Mouse (Mus musculus) retina, adult 2 months (tissue): ENCODE results near the gene Iqcn.
A peak's percentile ranks its signal among the peaks of the same experiment; 100 is the strongest.

Experiments used
- DNase-seq: peaks from one replicate; pipeline ENCODE4 v3.0.0-alpha.2; 2012; ENCODE audit warnings: low read depth, low spot score

Gene Iqcn

DNA sequence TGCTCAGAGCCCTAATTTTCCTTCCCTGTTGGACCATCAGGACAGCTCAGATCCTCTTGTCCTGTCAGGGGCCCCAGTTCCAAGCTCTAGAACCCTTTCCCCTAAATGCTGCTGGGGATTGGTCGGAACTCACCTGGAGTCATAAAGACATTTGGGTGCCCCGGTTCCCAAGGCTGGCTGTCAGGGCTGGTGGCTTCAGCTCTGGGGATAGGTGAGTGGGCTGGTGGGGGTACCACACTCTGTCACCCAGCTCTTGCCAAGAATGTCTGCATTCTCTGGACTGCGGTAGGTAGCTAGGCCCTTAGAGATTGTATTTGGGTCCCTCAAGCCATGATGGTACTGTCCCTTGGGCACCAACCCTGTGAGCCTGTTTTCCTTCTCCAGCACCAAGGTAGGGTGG is at the start of gene Iqcn:
Iqcn (plus strand) TSS at position 171 of the 400 bp plus-strand sequence.
- DNase-seq, result no peak

DNA sequence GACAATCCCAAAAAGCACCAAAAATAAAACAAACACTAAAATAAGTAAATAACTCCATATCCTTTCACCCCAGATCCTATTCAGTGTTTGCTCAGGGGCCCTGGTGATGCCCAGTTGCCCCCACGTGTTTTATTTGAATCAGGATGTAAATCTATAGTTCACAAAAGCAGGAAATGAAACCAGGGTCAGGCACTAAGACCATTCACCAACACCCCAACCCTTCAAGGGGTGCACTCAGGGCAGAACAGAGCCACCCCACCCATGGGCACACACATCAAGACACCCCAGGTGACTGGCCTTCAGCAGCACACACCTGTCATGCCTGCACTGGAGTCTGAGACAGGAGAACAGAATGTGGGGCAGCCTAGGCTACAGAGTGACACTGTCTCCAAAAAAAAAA is 49.1 kb upstream of the Iqcn start:
- no peak for DNase-seq

DNA sequence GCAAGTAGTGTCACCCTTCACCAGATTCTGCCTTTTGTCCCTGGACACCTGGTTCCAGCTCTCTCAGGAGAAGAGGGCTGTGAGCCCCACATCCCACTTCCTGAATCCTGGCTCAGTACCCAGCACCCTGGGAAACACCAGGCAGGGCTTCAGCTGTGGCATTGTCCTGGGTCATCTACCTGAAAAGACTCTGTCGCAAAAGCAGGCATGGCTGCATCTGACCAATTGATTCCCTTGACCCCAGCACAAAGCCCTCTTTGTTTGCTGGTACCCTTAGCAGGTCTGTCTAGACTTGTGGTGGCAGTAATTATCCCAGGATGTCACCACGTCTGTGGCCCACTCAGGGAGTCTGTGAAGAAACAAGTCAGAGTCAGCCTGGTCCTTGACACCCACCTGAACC is 47.8 kb upstream of the Iqcn start:
- DNase-seq, result no peak

DNA sequence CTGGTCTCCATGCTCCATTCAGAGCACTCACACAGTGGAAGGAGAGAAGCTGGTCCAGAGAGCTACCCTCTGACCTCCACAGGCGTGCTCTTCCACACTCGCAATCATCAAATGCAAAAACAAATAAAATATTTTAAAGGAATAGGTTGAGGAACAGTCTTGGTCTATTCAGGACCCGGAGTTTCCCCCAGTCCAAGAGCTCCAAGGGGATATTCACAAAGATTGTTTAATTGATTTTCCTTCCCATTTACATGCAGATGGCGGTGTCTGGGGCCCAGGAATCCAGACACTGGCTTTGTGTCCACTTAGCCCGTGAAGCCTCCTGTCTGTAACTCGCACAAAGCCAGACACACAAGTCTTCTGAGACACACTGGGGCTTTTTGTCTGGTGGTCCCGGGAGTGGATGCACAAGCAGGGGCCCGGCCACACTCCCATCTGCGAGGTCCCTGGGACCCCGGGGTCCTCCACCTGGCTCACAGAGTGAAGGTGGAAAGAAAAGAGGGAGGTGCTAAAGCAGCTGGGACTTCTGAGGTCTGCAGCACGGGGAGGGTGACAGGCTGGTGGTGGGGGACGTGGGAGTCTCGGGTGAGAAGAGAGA is 47.0 kb upstream of the Iqcn start:
- no peak for DNase-seq

DNA sequence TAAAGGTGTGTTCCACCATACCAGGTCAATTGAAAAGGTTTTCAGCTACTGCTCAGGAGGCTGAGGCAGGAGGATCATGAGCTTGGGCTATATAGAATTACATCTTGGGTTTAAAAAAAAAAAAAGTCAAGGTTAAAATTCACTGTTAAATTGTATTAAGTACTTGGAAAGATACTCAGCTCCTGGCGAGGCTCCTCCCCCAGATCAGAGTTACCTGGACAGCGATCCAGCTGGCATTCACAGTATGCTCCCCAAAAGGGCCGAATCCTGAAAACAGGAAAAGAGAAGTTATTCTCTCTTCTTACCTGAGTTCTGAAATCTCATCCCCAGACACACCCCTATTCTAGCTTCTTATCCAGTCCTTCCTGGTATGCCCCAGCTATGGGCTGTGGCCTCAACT is 46.0 kb upstream of the Iqcn start:
- DNase-seq, result no peak

DNA sequence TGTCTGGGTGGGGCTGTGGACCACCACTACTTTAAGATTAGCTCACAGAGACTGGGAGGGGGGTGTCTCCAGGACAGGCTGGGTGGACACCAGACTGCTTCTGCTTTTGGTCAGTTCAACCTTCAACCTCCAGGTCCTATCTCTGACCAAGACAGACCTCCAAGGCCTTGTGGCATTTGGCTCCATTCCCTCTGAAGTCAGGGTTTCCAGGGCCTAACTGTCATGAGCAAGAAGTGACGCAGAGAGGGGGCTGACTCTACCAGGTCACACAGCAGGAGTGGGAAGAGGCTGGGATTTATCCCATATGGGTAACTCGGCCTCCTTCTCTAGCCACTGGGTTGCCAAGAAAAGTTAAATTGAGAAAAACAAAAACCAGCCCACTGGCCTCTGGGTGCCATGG is 45.5 kb upstream of the Iqcn start:
- DNase-seq, result no peak

DNA sequence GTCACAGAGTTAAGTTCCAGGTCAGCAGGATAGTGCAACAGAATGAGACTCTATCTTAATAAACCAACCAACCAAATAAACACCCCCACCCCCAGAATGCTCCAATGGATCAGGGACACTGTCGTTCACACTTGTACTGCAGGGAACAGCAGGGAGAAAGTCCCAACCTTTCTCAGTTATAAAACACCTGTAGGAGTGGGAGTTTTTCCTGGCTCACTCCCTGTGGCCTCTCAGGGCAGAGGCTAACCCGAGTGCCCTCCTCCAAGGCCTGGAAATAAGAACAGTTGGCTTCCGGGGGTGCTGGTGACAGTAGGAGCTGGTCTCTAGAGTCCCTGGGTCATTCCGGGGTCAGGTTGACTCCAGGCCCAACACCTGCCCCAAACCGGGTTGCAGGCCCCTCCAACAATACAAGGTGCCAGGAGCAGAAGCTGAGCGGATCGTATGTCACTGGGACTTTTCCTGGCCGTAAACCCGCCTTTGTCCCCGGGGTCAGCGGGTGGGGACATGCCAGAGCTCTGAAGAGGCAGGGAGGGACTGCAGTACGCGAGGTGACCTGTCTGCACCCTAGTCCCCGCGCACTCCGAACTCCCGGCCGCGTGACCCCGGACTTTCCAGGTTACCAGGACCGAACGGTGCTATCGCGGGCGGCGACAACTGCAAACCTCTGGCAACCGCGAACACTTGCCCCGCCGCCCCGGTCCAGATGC is 44.2 kb upstream of the Iqcn start:
- DNase-seq, result no peak

DNA sequence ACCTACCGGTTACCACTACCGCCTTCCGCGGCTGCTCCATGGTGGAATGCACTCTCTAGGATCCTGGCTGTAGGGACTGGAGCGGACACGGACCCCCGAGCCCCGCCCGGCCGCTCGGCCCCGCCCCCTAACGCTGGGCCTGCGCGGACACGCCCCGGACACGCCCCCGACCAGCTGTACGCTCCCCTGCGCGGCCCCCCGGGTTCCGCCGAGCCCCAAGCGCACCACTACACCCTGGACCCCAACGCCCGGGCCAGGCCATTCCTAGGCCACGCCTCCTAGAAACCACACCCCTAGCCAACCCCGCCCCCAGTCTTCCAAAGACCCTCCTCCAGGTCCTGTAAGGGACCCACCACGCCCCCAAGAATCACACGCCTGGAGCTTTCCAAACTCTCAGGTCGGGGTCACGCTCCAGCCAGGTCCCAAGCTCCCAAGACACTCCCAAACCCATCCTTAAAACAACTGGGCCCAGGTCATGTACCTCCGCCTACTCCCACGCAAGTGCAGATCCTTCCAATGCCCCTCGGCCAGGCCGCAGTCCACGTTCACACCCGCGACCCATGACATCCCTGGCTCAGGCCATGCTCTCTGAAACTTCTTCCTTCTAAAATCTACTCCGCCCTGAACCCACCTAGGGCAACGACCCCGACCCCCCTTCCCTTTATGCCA is 43.5 kb upstream of the Iqcn start:
- DNase-seq, result peak; percentile 62

DNA sequence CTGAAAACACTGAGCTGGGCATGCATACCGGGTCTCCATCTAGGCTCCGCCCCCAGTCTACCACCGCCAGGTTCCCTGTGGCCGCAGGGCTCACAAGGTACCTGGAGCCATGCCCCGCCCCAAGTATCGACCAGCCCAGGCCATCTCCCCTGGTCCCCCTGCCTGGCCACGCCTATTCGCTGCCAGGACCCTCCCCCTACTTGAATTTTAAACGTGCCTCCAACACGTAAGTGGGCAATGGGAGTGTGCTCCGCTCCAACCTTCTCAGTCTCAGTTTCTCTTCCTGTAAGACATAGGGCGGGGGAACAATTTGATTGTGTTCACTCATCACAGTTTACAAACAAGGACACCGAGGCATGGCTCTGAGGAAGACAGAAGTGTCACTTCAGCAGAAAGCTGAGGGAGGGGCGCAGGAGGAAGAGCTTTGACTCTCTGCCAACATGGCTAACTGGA is 43.0 kb upstream of the Iqcn start, which contains the start of gene Pgpep1:
Pgpep1 (minus strand) TSS at position 116 of the 453 bp plus-strand sequence.
- no peak for DNase-seq

DNA sequence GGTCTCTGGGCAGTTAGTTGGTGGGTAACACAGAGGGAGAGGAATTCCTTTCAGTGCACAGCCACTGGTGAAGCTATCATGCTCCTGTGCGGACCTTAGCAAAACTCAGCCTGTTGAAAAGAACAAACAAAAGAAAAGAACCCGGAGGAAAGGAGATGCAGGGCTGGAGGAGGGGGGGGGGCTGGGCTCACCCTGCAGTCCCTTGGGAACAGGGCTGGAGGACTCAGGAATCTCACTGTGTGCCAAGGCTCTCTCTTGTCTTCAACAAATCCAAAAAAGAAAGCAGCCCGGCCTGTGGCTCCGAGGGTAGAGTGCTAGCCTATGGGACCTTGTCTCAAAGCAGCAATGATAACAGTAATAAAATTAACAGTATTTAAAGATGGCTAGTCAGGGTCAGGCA is 39.6 kb upstream of the Iqcn start:
- no peak for DNase-seq

DNA sequence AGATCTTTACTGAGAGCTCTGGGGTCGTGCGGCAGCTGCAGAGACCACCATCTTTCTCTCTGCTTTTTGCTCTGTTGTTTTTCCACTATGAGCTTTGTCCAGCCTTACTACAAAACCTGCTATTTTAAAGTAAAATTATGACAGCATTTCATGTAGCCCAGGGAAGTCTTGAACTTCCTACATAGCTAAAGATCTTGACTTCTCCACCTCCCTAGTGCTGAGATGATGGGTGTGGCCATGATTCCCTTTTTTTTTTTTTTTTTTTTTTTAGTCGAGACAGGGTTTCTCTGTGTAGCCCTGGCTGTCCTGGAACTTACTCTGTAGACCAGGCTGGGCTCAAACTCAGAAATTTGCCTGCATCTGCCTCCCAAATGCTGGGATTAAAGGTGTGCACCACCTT is 38.6 kb upstream of the Iqcn start:
- no peak for DNase-seq

DNA sequence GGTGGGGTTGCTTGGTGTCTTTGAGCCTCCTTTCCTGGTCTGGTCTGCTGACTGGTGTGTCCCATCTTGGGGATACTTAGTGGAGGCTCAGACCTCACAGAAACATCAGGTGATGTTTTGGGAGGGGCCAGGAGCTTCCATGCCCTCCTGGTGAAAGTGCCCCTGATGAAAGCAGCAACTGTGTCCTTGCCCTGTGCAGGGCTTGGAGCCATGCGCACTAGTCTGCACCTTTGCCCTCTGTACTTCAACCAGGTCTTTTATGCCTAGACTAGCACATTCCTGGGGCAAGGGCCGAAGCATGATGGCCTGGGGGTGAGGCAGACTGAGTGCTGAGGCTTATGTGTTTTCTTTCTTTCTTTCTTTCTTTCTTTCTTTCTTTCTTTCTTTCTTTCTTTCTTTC is 37.7 kb upstream of the Iqcn start:
- DNase-seq, result no peak

DNA sequence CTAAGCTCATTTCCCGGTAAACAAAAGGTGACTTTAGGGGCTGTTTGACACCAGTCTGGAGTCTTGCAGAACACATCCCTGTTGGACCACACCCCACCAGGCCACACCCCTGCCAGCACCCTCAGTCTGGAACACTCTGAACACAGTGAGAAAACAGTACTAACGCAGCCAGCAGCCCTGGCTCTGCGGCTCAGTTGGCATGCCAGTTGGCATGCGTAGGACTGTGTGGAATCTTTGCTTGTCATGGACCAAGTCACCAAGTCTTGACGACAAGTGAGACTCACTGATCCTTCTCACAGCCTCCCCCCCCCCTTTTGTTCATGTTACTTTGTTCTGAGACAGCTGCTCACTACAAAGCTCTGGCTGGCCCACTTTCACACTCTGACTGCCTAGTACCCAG is 36.2 kb upstream of the Iqcn start:
- DNase-seq, result no peak

DNA sequence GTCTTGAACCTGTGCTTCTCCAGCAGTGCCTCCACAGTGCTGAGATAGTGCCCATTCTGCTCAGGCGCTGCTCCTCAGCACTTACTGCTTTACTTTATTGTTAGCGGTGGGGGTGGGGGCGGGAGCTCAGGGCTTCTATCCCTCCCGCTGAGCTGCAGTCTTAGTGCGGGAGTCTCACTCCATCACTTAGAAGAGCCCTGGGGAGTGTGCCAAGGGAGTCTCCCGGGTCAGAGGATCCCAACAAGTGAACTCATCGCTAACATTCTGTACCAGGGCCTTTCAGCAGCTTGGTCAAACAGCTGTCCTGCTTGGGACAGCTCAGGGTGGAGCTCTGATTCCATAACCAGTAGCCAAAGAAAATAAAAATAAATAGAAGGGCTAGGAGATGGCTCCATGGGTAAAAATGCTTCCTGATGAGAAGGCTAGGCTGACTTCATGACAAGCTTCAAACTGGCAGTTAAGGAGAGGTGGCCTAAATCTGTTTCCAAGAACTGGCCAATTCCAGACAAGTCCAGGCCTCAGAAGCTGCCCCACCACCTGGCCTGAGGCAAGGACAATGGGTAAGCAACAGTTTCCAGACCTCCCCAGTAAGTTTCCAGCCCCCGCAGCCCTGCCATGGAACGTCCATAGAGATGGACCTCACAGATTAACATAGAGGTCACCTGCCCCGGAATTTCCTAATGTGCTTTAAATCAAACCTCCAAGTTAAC is 31.5 kb upstream of the Iqcn start:
- DNase-seq, result no peak

DNA sequence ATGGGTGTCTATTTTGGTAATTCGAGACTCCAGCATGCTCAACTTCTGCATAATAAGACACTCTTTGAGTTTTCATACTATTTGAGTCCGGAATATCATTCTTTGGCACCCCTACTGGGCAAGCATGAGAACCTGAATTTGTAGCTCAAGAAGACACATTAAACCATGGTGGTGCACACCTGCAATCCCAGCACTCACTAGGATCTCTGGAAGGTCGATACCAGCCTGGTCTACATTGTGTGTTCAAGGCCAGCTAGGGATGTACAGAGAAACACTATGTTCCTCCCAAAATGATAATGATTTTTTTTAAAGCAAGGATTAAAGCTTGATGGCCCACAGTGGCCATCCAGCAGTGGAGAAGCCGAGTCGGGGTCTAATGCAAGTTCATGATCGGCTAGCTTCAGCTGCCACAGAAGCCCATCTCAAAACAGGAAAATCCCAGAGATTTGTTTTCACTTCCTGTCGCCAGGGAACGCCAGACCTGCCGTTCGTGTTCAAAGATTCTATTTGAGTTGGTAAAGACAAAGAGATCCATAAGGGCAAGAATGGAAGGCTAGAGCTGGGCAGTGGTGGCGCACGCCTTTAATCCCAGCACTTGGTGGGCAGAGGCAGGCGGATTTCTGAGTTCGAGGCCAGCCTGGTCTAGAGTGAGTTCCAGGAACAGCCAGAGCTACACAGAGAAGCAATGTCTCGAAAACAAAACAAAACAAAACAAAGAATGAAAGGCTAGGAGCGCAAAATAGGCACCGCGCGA is 30.8 kb upstream of the Iqcn start:
- DNase-seq, result no peak

DNA sequence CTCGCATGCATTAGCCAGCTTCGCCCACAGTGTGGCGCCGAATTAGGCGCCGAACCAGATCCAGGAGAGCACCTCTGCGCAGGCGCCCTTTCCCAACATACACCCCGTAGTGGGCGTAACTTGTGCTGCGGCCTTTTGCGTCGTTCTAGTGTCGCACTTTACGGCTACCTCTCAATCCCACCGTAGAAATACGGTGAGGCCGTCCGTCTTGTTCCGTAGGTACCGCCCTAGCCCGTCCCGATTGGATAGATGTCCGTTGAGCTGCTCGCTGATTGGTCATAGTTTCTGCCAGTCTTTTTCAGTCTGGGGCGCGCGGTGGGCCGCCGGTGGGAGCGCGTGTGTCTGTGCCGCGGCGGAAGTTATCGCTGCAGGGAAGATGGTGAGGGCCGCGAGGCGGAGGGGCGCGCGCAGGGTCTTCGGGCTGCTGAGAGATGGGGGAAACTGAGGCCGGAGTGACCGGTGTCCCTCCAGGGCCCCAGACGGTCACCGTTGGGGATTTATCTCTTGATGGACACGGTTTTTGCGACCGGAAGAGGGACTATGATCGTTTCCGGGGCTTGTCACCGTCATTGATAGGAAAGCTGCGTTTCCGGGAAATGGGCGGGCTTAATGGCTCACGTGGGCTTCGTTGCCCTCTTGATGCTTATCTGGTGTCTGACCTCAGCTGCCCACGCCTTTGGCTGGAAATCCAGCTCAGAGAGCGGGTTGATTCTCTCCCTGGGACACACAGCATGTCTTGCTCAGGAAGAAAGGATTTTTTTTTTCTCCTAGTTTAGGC is 30.0 kb upstream of the Iqcn start, which contains the start of gene Lsm4:
Lsm4 (plus strand) TSS at position 170 of the 778 bp plus-strand sequence.
- peak; percentile 99 for DNase-seq

DNA sequence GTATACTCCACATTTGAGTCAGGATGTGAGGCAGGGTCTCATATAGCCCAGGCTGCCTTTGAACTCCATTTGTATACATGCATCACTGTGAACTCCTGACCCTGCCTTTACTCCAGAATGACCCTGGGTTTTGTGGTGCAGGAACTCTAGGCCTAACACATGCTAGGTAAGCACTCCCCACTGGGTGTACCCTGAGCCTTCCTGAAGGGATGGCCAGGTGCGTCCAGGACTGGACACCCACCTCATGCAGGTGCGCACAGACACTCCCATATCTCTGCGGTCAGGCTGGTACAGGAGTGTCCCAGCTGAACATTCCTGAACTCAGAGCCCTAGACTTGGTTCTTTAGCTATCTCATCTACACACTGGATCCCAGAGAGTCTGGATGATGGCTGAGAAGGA is 29.1 kb upstream of the Iqcn start:
- no peak for DNase-seq

DNA sequence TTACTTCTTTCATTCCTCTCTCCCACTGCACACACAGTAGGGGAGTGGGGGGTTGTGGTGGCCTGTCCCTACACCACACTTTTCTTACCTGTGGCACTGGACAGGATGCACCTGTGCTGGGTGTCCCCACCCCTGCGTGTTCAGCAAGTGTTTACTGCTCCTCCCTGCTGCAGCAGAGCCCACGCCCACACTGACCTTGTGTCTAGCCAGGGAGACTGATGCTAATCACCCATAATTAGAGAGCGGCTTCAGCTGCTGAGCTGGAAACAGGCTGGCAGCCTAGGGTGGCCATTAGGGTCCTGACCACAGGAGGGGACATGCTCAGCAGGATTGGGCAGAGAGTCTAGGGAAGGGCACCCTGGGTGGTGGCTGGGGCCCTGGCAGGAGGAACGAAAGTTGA is 28.5 kb upstream of the Iqcn start:
- DNase-seq, result no peak

DNA sequence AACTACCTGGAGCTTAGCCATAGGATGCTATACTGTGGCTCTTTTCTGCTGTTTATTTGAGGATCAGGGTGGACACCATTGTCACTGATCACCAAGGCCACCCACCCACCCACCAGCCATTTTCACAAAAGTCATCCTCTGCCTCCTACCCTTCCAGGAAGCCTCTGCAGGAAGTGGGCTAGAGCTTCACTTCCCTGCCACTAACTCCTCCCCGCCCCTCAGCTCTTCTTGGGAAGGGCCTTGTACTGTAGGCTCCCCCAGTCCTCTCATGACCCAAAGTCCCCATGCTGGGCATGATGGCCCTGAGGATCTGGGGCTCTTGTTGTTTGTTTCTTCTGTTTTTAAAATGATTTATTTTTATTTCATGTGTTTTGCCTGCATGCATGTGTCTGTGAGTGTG is 27.9 kb upstream of the Iqcn start:
- no peak for DNase-seq

DNA sequence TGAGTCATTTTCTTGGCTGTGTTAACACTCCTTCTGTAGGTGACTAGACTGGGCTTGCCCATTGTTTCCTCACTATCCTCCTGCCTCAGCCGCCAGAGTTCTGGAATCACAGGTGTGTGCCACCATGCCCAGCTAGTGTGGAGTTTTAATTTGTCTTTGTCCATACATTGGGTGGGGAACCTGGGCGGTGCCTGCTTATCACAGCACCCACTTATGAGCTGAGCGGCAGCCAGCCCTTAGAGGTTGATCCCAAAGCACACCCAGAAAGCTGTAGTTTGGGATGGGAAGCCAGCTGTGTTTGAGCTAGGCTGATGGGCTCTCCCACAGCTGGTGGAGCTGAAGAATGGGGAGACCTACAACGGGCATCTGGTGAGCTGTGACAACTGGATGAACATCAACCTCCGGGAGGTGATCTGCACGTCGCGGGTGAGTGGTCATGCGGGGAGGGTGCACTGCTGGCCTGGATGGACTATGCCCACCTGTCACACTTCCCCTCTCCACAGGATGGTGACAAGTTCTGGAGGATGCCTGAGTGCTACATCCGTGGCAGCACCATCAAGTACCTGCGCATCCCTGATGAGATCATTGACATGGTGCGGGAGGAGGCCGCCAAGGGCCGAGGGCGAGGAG is 25.7 kb upstream of the Iqcn start:
- DNase-seq, result no peak
